Mouse (Mus musculus) spleen, adult 2 months (tissue): Measurements from ENCODE around the gene Epha10.

Experiments used
- CTCF ChIP-seq: fragments of 200-500 bp; IDR thresholded peaks from 2 replicates; pipeline ENCODE4 v1.5.1; 2011; ENCODE audit warnings: mild to moderate bottlenecking, inconsistent platforms; ENCODE audit not compliant: insufficient read depth, insufficient read length, insufficient replicate concordance; ENCODE audit errors: extremely low read depth
- POLR2A ChIP-seq: fragments of 200-500 bp; IDR thresholded peaks from 2 replicates; pipeline ENCODE4 v1.6.1; 2011; ENCODE audit warnings: low read depth, low read length, inconsistent platforms

GRCm38 (mm10) chr4:124858370-124858769 lies 22.3 kb upstream of the Epha10 start:
- no peak for TF ChIP-seq CTCF
- TF ChIP-seq POLR2A: no peak
